Mouse (Mus musculus) liver, embryonic 15.5 days (tissue): ENCODE data around the gene Utp20. TPM values are rescaled to one million over a fixed set of nuclear protein-coding genes. Genes with fewer than 3 reads are reported as not detected.
"Not testable (repeated sequence)": the region's sequence is repeated elsewhere in the genome, so short reads cannot be mapped to it uniquely, and the experiment has no call there.

ENCODE experiments used
- ATAC-seq: fragments of 200-750 bp; cut with Nextera tagmentation; 2 replicates; pipeline ENCODE4 v1.8.0; 2017; ENCODE audit warnings: moderate number of reproducible peaks, mild to moderate bottlenecking, moderate library complexity; ENCODE audit not compliant: insufficient read depth
- H3K27ac ChIP-seq: fragments of 300-500 bp; sonication (generic); replicated peaks from 2 replicates; pipeline ENCODE4 v1.5.1; 2015; ENCODE audit warnings: mild to moderate bottlenecking, inconsistent platforms
- H3K27me3 ChIP-seq: fragments of 300-500 bp; sonication (generic); 2 replicates; pipeline ENCODE4 v1.6.1; 2015; ENCODE audit warnings: mild to moderate bottlenecking, inconsistent platforms
- H3K36me3 ChIP-seq: fragments of 300-500 bp; sonication (generic); replicated peaks from 2 replicates; pipeline ENCODE4 v1.6.1; 2015; ENCODE audit warnings: moderate library complexity, mild to moderate bottlenecking, inconsistent platforms
- H3K4me1 ChIP-seq: fragments of 300-500 bp; sonication (generic); replicated peaks from 2 replicates; pipeline ENCODE4 v1.6.1; 2015; ENCODE audit warnings: inconsistent platforms
- H3K4me2 ChIP-seq: fragments of 300-500 bp; sonication (generic); 2 replicates; pipeline ENCODE4 v1.6.1; 2015; ENCODE audit warnings: moderate library complexity, mild to moderate bottlenecking, inconsistent platforms
- H3K4me3 ChIP-seq: fragments of 300-500 bp; sonication (generic); replicated peaks from 2 replicates; pipeline ENCODE4 v1.5.1; 2015; ENCODE audit warnings: mild to moderate bottlenecking, inconsistent platforms
- H3K9ac ChIP-seq: fragments of 300-500 bp; sonication (generic); 2 replicates; pipeline ENCODE4 v1.6.1; 2015; ENCODE audit warnings: moderate library complexity, mild to moderate bottlenecking, inconsistent platforms
- H3K9me3 ChIP-seq: fragments of 300-500 bp; sonication (generic); replicated peaks from 2 replicates; pipeline ENCODE4 v1.6.1; 2016; ENCODE audit warnings: inconsistent platforms
- WGBS: fragments of 180-500 bp; shearing (Covaris S2); methylation state at CpG from one replicate; pipeline ENCODE4 v1.1.7; 2015; ENCODE audit warnings: mixed read lengths; ENCODE audit not compliant: insufficient replicate concordance; 5-methylcytosine and 5-hydroxymethylcytosine counted together
- polyA plus RNA-seq: library from polyadenylated mRNA; unstranded; fragments of >200 nt; fragmentation: Nextera tagmentation; extraction: Ambion mirVana; gene quantifications from 2 replicates; pipeline ENCODE4 v1.2.1, GENCODE M21; 2015

The Utp20 gene
- polyA plus RNA-seq, 1 experiment from 2014 or later, result 5.1 TPM

GRCm38 (mm10) chr10:88827596-88827995, 992 bp upstream of the Utp20 start:
- ATAC-seq, result no peak
- Histone ChIP-seq H3K27ac (no peak overlapping the region), H3K4me1 (peaks cover 5% of the 10 kb centered on the region), H3K4me2 (peak overlapping the region; percentile 79; the same call in 1 of the 2 replicates), H3K27me3 (no peaks in the 10 kb centered on the region), H3K4me3 (no peak overlapping the region; the same call in 1 of the 2 replicates), H3K36me3 (0 out of 2 replicates have a peak, but pooled peaks cover 14% of the 10 kb centered on the region), H3K9me3 (no peaks in the 10 kb centered on the region), H3K9ac (no peak overlapping the region)
- 81% methylated on average over 4 of the region's 4 CpGs for WGBS

DNA sequence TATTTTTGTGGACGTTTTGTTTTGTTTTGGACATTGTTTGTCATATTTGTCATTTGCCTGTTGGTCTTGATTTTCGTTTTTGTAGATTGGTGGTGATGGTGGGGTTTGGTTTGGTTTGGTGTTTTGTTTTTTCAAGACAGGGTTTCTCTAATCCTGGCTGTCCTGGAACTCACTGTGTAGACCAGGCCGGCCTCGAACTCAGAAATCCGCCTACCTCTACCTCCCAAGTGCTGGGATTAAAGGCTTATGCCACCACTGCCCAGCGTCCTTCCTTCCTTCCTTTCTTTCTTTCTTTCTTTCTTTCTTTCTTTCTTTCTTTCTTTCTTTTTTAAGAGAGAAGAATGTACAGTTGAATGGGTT, 323 bp upstream of the Utp20 start:
- not testable (repeated sequence) for H3K27me3 ChIP-seq, H3K4me1 ChIP-seq, H3K9me3 ChIP-seq, H3K27ac ChIP-seq, ATAC-seq
- 3% methylated on average over 6 of the region's 6 CpGs for WGBS
- Histone ChIP-seq H3K36me3 (0 out of 2 replicates have a peak, but pooled peaks cover 17% of the 10 kb centered on the region), H3K4me2 (peak overlapping the region; percentile 79), H3K4me3 (peak overlapping the region; percentile 82), H3K9ac (peak overlapping the region; percentile 11; the same call in 1 of the 2 replicates)

GRCm38 (mm10) chr10:88817335-88817734, 9.3 kb downstream of the Utp20 start:
- 74% methylated on average over 5 of the region's 5 CpGs for WGBS
- Histone ChIP-seq H3K4me2 (no peak overlapping the region), H3K4me1 (no peaks in the 10 kb centered on the region), H3K4me3 (no peak overlapping the region), H3K36me3 (peaks cover 67% of the 10 kb centered on the region), H3K27me3 (no peaks in the 10 kb centered on the region), H3K9ac (no peak overlapping the region), H3K9me3 (no peaks in the 10 kb centered on the region), H3K27ac (no peak overlapping the region)
- no peak for ATAC-seq

- Histone ChIP-seq H3K9ac (no peak overlapping the region), H3K4me3 (no peak overlapping the region), H3K4me1 (no peaks in the 10 kb centered on the region), H3K4me2 (no peak overlapping the region), H3K9me3 (no peaks in the 10 kb centered on the region), H3K27me3 (no peaks in the 10 kb centered on the region), H3K36me3 (peaks cover 67% of the 10 kb centered on the region), H3K27ac (no peak overlapping the region)
- 75% methylated on average over 2 of the region's 2 CpGs for WGBS
- ATAC-seq, result no peak
Observed at GRCm38 (mm10) chr10:88815256-88815655, 11.3 kb downstream of the Utp20 start.

DNA sequence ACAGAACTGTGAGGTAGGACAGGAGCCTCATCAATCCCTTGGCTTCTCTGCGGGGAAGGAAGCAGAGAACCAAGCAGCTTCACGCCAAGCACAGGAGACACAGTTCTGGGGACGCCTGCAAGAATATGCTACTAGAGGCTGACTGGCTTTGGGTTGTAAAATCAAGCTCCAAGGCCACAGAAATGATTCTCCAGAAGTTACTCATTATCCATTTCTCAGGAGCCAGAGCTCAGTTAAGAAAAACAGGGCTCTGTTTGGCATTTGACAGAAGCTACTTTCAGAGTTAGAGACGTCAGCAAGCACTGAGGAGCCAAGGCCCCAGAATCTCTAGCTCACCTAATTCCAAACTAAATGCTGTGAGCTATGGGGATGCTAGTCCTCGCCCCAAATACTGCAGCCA, 14.9 kb downstream of the Utp20 start:
- no peak overlapping the region for H3K4me3 ChIP-seq
- H3K9ac ChIP-seq, result no peak overlapping the region
- 73% methylated on average over 5 of the region's 5 CpGs for WGBS
- no peaks in the 10 kb centered on the region for H3K9me3 ChIP-seq
- peaks cover 74% of the 10 kb centered on the region for H3K36me3 ChIP-seq
- no peak overlapping the region for H3K27ac ChIP-seq
- ATAC-seq, result no peak
- no peaks in the 10 kb centered on the region for H3K4me1 ChIP-seq
- H3K4me2 ChIP-seq, result no peak overlapping the region
- no peaks in the 10 kb centered on the region for H3K27me3 ChIP-seq

DNA sequence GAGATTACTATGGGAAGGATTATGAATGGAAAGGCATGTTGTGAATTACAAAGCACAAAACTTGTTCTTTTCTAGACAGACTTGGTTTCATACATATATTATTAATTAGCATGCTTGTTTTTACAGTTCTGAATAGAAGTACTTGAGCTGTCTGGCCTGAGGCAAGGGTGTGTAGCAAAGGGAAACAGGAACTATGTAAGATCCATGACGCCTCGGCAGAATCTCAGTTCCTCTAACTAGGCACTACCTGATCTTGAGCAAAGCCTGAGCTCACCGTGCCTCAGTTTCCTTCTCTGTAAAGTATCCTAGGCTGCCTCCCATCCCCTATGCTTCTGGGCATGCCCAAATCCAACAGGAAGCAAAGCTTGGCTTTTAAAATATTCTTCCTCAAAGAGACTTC, 24.4 kb downstream of the Utp20 start:
- no peaks in the 10 kb centered on the region for H3K27me3 ChIP-seq
- H3K4me2 ChIP-seq, result no peak overlapping the region
- H3K9me3 ChIP-seq, result no peaks in the 10 kb centered on the region
- WGBS, result 77% methylated on average over 3 of the region's 3 CpGs
- H3K36me3 ChIP-seq, result peaks cover 44% of the 10 kb centered on the region
- H3K4me3 ChIP-seq, result no peak overlapping the region
- no peak overlapping the region for H3K9ac ChIP-seq
- ATAC-seq, result no peak
- H3K27ac ChIP-seq, result no peak overlapping the region
- H3K4me1 ChIP-seq, result no peaks in the 10 kb centered on the region

GRCm38 (mm10) chr10:88799381-88799780, 27.2 kb downstream of the Utp20 start:
- Histone ChIP-seq H3K9ac (no peak overlapping the region), H3K4me1 (no peaks in the 10 kb centered on the region), H3K4me3 (no peak overlapping the region), H3K27ac (no peak overlapping the region), H3K27me3 (no peaks in the 10 kb centered on the region), H3K36me3 (peaks cover 42% of the 10 kb centered on the region), H3K9me3 (no peaks in the 10 kb centered on the region), H3K4me2 (no peak overlapping the region)
- WGBS, result 81% methylated on average over 7 of the region's 7 CpGs
- no peak for ATAC-seq

DNA sequence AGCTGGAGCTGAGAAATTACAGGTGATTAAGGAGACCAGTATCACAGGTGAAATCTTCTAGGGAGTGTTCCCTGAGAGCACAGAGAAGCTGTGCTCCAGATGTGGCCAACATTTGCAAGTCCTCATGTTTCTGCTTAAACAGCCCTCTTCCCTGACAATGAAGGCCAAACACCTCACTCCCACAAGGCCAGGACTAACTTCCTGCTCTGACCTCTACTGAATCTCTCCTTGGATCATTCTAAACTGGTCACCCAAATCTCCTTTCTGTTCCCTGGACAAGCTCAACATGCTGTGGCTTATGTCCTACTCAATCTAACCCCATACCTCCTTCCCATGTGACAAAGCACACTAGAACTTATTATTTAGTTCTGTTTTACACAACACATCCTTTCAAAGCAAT, 29.2 kb downstream of the Utp20 start:
- H3K4me2 ChIP-seq, result no peak overlapping the region
- H3K27ac ChIP-seq, result no peak overlapping the region
- no peak overlapping the region for H3K9ac ChIP-seq

GRCm38 (mm10) chr10:88796939-88797338, 29.7 kb downstream of the Utp20 start:
- Histone ChIP-seq H3K4me3 (no peak overlapping the region), H3K4me1 (no peaks in the 10 kb centered on the region), H3K9me3 (no peaks in the 10 kb centered on the region), H3K4me2 (no peak overlapping the region), H3K27me3 (no peaks in the 10 kb centered on the region), H3K27ac (no peak overlapping the region), H3K9ac (no peak overlapping the region), H3K36me3 (peaks cover 43% of the 10 kb centered on the region)
- ATAC-seq, result no peak
- 71% methylated on average over 4 of the region's 4 CpGs for WGBS

More for the DNA sequence above, 29.2 kb downstream of the Utp20 start:
- Histone ChIP-seq H3K36me3 (peaks cover 43% of the 10 kb centered on the region), H3K4me1 (no peaks in the 10 kb centered on the region), H3K27me3 (no peaks in the 10 kb centered on the region), H3K9me3 (no peaks in the 10 kb centered on the region), H3K4me3 (no peak overlapping the region)
- ATAC-seq, result no peak

- no peak overlapping the region for H3K27ac ChIP-seq
- H3K4me2 ChIP-seq, result no peak overlapping the region
- no peaks in the 10 kb centered on the region for H3K4me1 ChIP-seq
- no peak overlapping the region for H3K4me3 ChIP-seq
- H3K36me3 ChIP-seq, result peaks cover 56% of the 10 kb centered on the region
- no peaks in the 10 kb centered on the region for H3K9me3 ChIP-seq
- no peak overlapping the region for H3K9ac ChIP-seq
- no peaks in the 10 kb centered on the region for H3K27me3 ChIP-seq
- WGBS, result 57% methylated on average over 7 of the region's 7 CpGs
- ATAC-seq, result no peak
Observed at GRCm38 (mm10) chr10:88795226-88795625, 31.4 kb downstream of the Utp20 start.

DNA sequence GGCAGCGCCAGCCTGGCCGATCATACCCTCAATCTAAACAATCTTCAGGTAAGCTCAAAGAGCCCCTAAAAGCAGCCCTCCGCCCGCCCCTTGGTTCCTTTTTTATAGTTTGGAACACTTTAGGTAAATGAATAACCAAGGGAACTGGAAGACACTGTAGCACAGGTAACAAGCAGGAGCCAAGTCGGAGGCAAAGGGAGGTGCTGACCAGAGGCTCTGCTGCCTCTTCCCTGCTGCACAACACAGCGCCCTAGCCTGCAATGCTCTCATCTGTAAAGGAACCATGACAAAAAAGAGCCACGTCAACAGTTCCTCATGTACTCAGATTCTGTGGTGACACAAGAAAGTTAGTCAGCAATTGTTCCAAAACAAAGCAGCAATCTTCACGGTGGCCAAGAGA, 32.0 kb downstream of the Utp20 start:
- H3K4me1 ChIP-seq, result no peaks in the 10 kb centered on the region
- no peaks in the 10 kb centered on the region for H3K9me3 ChIP-seq
- WGBS, result 75% methylated on average over 8 of the region's 8 CpGs
- H3K4me2 ChIP-seq, result no peak overlapping the region
- no peak for ATAC-seq
- H3K27me3 ChIP-seq, result no peaks in the 10 kb centered on the region
- H3K36me3 ChIP-seq, result peaks cover 56% of the 10 kb centered on the region
- no peak overlapping the region for H3K27ac ChIP-seq
- no peak overlapping the region for H3K4me3 ChIP-seq
- no peak overlapping the region for H3K9ac ChIP-seq

GRCm38 (mm10) chr10:88793671-88794070, 32.9 kb downstream of the Utp20 start:
- no peaks in the 10 kb centered on the region for H3K4me1 ChIP-seq
- H3K27ac ChIP-seq, result no peak overlapping the region
- ATAC-seq, result no peak
- H3K9me3 ChIP-seq, result no peaks in the 10 kb centered on the region
- H3K36me3 ChIP-seq, result peaks cover 47% of the 10 kb centered on the region
- no peaks in the 10 kb centered on the region for H3K27me3 ChIP-seq
- H3K4me2 ChIP-seq, result no peak overlapping the region
- H3K9ac ChIP-seq, result no peak overlapping the region
- no peak overlapping the region for H3K4me3 ChIP-seq
